Mouse (Mus musculus) heart, postnatal 0 days (tissue): ENCODE results near the gene Mapkapk2.

Experiments
- CTCF ChIP-seq: IDR thresholded peaks from 2 replicates; pipeline ENCODE4 v1.5.1; 2016; ENCODE audit warnings: antibody characterized with exemption, control low read depth, low read depth
- EP300 ChIP-seq: IDR thresholded peaks from 2 replicates; pipeline ENCODE4 v1.6.1; 2016; ENCODE audit warnings: antibody characterized with exemption, low read depth

DNA sequence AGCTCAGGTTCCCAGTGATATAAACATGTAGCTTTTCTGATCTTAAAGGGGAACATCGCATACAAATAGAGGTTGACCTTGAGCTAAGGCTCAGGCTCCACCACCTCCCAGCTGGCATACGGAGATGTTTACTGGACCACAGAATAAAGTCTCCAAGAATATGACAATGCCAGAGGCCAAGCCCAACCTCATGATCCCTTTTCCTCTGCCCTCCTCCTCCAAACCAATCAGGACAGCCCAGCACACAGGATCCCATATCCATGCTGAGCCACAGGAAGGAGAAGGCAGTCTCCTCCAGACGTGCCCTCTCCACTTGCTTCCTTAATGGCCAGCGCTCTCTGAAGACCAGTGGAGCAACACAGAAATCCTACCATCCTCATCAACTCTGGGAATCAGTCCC lies 6.7 kb downstream of the Mapkapk2 start:
- TF ChIP-seq CTCF (no peak), EP300 (no peak)
